Mouse (Mus musculus): ENCODE data around the gene Zdhhc24.

DNA sequence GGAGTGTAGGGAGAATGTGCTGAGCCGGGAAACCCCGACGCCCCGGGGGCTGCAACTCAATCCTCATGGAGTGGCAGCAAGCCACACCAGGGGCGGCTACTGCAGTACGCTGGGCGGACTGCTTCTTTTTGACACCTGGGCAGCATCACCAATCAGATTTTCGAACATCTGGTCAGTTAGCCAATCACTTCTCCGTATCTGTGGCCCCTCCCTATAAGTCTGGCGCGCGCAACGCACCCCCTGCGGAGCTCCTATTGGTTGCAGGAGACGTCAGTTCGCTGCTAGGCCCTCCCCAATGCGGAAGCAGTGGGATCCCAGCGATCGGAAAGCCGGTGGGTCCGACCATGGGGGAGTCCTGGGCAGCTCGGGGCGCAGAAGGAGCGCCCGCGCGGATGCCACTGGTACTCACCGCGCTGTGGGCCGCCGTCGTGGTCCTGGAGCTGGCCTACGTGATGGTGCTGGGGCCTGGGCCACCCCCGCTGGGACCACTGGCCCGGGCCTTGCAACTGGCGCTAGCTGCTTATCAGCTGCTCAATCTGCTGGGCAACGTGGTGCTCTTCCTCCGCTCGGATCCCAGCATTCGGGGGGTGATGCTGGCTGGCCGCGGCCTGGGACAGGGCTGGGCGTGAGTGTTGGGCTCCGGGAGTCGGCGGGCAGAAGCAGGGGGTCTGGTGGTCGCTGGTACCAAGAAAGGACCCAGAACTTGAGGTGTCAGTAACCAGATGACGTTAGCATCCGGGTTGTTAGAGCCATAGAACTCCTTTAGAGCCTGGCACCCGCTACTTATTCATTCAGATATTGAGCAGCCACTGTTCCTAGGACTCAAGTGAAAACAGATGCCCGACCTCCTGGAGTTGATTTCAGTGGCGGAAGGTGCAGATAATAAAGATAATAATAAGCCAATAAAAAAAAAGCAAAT is at the start of gene Zdhhc24:
- no peak for TF ChIP-seq CTCF (IDR thresholded peaks at IDR 0.05; ENCODE audit: low read depth)
- TF ChIP-seq EP300 (IDR thresholded peaks at IDR 0.05; ENCODE audit: low read depth) = no peak
